Mouse (Mus musculus) lung, adult 2 months (tissue): ENCODE data around the gene Cwc25.

ENCODE experiments used
- CTCF ChIP-seq: fragments of 200-500 bp; IDR thresholded peaks from 2 replicates; pipeline ENCODE4 v1.5.1; 2011; ENCODE audit warnings: mild to moderate bottlenecking, low read length, control low read depth; ENCODE audit not compliant: insufficient read depth
- POLR2A ChIP-seq: fragments of 200-500 bp; IDR thresholded peaks from 2 replicates; pipeline ENCODE4 v1.6.1; 2011; ENCODE audit warnings: low read depth, mild to moderate bottlenecking, control low read depth, low read length, borderline replicate concordance; ENCODE audit errors: extremely low read depth

GRCm38 (mm10) chr11:97781832-97782563, 15.6 kb upstream of the Cwc25 start, which contains the start of gene Rpl23:
- TF ChIP-seq CTCF (no peak), POLR2A (peak; percentile 94)
